Mouse (Mus musculus) bone marrow macrophage, adult 2 months (primary cell): ENCODE results near the gene Cib1.

ENCODE experiments used
- CTCF ChIP-seq: IDR thresholded peaks from 2 replicates; pipeline ENCODE4 v1.5.1; 2012; ENCODE audit warnings: low read depth, mild to moderate bottlenecking, low read length, moderate library complexity
- POLR2A ChIP-seq: IDR thresholded peaks from 2 replicates; pipeline ENCODE4 v1.6.1; 2012; ENCODE audit warnings: mild to moderate bottlenecking, low read depth, low read length, borderline replicate concordance

GRCm38 (mm10) chr7:80200588-80200945 lies 32.0 kb downstream of the Cib1 start:
- TF ChIP-seq CTCF (no peak), POLR2A (no peak)
